Mouse (Mus musculus) spleen, postnatal 36 days (tissue): ENCODE results near the gene Agbl5.
A peak's percentile ranks its signal among the peaks of the same experiment; 100 is the strongest.
"Not testable (repeated sequence)": the region's sequence is repeated elsewhere in the genome, so short reads cannot be mapped to it uniquely, and the experiment has no call there.

Experiments used
- DNase-seq, 2 experiments: peaks; one replicate each; pipeline ENCODE4 v3.0.0; 2022; ENCODE audit warnings: low spot score in 2 of 2, mixed read lengths in 1 of 2

Agbl5 gene

GRCm38 (mm10) chr5:30888337-30889087 lies at the start of gene Agbl5:
Gene Agbl5 (plus strand): TSS chr5:30888694.
- DNase-seq, result peak; percentile 90

DNA sequence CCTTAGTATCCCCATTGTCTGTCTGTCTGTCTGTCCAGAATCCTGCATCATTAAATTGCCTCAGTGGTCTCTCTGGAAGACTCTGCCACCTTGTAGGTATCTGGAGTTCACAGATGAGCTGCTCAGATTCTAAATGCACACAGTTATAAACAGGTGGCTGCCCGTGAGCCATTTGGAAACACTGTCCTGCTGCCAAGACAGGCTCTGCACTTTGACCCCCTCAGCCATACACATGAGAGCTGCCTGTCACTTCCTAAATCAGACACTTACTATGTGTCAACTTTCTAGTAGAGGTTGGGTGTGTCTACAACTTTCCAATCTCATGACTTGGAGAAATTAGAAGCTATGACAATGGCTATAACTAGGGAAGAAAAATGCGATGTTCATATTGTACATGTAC lies 48.8 kb upstream of the Agbl5 start:
- no peak for DNase-seq

GRCm38 (mm10) chr5:30841896-30842295 lies 46.6 kb upstream of the Agbl5 start:
- no peak for DNase-seq

GRCm38 (mm10) chr5:30849891-30850555 lies 38.5 kb upstream of the Agbl5 start:
- no peak for DNase-seq

DNA sequence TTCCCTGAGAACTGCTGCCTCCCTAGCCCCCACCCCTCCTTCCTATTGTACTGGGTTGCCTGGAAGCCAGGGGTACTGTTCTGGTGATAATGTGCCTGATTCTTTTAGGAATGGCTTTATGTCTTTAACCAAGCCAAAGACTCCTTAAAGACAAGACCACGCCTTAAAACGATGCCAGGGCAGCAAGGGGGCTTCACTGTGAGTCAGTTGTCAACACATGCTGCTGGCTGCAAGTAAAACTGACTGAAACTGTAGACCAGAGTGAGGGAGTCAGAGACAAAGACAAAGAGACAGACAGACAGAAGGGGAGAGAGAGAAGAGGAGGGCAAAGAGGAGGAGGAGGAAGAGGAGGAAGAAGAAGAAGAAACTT lies 38.0 kb upstream of the Agbl5 start:
- DNase-seq, result no peak

GRCm38 (mm10) chr5:30853522-30853921 lies 35.0 kb upstream of the Agbl5 start:
- DNase-seq, result no peak

- no peak for DNase-seq
These were observed 32.8 kb upstream of the Agbl5 start for GRCm38 (mm10) chr5:30855674-30856073.

DNA sequence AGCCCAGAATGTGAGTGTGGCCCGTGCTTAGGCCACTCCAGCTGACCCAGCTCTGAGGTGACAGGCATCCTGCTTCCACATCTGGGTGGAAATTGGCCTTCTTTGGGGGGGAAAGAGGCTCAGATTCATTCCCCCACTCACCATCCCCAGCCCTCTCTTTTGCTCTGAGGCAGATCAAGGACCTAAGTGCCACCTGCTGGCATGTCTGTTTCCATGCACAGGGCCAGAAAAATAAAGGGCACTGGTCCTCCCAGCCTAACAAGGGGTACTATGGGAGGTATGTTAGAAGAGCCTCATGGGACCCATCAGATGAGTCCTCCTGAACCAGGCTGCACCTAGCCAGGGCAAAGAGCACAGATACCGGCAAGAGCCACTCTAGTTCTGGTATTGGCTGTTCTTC lies 32.4 kb upstream of the Agbl5 start:
- no peak for DNase-seq

DNA sequence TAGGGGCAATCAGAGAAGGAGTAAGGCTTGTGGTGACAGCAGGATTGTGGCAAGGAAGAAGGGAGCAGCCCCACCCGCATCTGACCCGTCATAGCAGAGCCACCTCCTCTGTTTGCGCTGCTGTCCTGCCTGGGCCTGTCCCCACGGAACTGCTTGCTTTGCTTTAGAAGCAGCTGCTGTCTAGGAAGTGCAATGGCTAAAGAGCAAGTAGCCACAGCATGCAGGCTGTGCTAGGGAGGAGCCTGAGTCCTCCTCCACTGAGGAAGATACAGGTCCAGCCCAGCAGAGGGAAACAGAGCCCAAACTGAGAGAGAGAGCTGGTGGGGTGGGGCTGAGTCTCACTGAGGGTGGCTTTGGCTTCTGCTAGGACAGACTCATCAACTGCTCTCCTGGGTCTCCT lies 24.6 kb upstream of the Agbl5 start:
- peak; percentile 24 to 42 for DNase-seq

- DNase-seq, result no peak
These were observed 24.2 kb upstream of the Agbl5 start for GRCm38 (mm10) chr5:30864322-30864721.

GRCm38 (mm10) chr5:30866871-30867270 lies 21.6 kb upstream of the Agbl5 start:
- DNase-seq, result peak; percentile 56 to 66

- no peak for DNase-seq
These were observed 20.8 kb upstream of the Agbl5 start, which contains the start of gene Tmem214 for GRCm38 (mm10) chr5:30867712-30868111. Gene Tmem214 (plus strand): TSS chr5:30868012.

- DNase-seq, result no peak
These were observed 19.5 kb upstream of the Agbl5 start for GRCm38 (mm10) chr5:30868981-30869380.

- peak; percentile 92 for DNase-seq
These were observed 18.9 kb upstream of the Agbl5 start for GRCm38 (mm10) chr5:30869405-30870130.

- DNase-seq, result no peak
These were observed 18.4 kb upstream of the Agbl5 start for GRCm38 (mm10) chr5:30870131-30870406.

DNA sequence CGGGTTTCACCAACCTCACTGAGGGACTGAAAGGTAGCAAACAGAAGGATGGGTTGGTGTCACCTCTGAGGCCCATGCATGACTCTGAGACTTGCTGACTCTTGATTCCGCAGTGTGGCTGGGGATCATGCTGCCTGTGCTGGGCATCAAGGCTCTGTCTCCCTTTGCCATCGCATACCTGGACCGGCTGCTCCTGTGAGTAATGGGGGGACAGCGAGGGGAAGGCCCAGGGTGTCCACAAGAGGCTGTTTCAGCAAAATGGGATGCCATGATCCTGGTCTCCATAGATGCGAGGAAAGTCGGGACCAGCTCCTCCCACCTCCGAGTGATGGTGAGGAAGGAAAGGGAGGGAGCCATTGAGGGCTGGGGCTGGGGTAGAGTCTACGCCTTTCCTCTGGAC lies 15.9 kb upstream of the Agbl5 start:
- DNase-seq, result no peak

DNA sequence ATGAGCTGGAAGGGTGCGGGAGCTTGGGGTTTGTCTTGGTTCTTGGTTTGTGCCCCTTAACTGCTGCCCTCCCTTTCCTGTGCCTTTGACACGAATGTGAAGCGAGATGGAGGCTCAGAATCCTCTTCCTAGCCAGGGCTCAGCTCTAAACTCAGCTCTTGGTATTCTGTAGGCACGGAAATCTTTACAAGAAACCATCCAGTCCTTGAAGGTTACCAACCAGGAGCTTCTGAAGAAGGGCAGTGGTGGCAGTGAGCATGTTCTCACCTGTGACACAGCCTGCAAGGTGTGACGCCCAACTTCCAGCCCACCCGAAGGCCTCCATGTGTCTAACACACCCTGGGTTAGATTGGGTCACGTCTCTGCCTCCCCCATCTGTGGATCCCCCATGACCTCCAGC lies 14.1 kb upstream of the Agbl5 start:
- no peak for DNase-seq

GRCm38 (mm10) chr5:30878616-30879015 lies 9.9 kb upstream of the Agbl5 start:
- DNase-seq, result no peak

DNA sequence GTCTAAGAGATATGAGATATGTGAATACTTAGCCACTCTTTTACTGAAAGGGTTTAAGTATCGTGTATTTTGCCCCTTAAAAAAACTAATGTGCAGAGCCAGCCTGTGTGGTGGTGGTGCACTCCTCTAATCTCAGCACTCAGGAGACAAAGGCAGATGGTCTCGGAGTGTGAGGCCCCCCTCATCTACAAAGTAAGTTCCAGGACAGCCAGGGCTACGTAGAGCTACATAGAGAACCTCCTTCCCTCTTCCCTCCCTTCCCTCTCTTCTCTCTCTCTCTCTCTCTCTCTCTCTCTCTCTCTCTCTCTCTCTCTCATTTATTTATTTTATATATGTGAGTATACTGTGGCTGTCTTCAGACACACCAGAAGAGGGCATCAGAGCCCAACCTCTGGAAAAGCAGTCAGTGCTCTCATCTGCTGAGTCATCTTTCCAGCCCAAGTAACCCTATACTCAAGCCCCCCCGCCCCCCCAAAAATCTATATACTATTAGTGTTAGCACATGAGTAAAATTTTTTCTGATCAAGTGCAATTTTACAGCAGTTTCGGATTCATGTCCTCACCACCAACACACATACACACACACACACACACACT lies 9.0 kb upstream of the Agbl5 start:
- DNase-seq, result no peak

DNA sequence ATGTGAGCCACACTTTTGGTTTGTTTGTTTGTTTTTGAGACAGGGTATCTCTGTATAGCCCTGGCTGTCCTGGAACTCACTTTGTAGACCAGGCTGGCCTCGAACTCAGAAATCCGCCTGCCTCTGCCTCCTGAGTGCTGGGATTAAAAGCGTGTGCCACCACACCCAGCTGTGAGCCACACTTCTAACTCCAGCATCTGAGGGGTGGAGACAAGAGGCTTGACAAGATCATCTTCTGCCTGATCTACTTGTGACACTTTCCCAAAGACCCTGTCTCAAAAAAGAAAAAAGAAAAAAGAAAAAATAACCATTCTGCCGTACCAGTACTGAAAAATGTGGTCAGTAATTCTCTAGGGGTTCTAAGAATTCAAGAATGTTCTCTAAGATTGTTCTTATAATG lies 6.7 kb upstream of the Agbl5 start:
- not testable (repeated sequence) for DNase-seq

DNA sequence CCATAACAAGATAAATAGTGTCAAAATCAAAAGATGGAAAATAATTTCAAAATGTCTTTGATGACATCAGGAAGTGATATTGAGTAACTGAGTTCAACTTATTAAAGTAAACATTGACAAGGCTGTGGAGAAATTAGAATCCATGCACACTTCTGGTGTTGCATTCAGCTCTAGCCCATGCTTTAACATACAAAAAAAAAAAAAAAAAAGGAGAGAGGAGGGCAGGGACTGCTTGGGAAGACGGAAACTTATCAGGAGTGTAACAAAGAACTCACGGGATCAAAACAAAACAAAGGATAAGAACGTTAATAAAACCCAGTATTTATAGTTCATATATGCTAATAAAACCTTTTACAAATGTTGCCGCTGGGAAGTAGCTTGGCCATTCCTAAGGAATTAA lies 2.3 kb upstream of the Agbl5 start:
- DNase-seq, result no peak

- no peak for DNase-seq
These were observed 1.8 kb upstream of the Agbl5 start for GRCm38 (mm10) chr5:30886731-30887130.

DNA sequence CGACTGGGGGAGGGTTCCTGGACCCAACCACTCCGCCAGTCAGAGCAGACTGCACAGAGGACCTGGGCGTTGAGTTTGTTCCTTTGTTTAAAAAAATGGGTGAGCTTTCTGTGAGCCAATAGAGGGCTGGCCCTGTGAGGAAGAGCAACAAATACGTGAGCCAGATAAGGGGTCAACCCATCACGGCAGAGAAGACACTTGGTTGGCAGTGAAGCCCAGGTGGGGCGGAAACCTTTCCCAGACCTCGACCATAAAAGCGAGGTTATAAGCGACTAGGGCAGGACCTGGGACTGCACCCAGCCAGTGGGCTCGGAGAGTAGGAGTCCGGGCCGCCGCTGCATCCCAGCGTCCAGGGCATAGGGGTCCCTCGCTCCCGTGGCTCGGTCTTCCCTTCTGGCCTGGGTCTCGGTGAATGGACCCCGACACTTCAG lies 1.1 kb upstream of the Agbl5 start:
- peak; percentile 88 to 90 for DNase-seq
